Mouse (Mus musculus) cerebellum, postnatal 14 days (tissue): Measurements from ENCODE around the gene Pcdh10.

ENCODE experiments used
- DNase-seq, 2 experiments: peaks; one replicate each; pipeline ENCODE4 v3.0.0; 2021; ENCODE audit warnings: mixed read lengths in 2 of 2

Gene Pcdh10

DNA sequence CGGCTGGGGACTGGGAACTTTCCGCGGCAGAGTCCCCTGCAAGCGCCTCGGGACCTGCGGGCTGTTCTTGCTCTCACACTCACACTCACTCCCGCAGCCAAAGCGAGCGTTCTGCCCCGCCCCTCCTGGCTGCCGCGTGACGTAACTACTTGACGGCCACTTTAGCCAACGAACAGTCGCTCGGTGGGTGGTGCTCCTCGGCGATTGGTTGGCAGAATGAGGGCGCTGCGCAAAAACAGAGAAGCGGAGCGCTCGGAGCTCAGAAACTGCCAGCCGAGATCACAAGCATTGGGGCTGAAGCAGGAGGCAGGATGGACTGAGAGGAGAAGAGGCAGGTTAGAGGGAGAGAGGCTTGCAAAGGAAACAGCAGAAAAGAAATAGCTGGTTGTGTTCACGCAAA is at the start of gene Pcdh10:
Gene Pcdh10 (plus strand): TSS at position 254 of the 400 bp plus-strand sequence.
- peak; percentile 99 for DNase-seq

DNA sequence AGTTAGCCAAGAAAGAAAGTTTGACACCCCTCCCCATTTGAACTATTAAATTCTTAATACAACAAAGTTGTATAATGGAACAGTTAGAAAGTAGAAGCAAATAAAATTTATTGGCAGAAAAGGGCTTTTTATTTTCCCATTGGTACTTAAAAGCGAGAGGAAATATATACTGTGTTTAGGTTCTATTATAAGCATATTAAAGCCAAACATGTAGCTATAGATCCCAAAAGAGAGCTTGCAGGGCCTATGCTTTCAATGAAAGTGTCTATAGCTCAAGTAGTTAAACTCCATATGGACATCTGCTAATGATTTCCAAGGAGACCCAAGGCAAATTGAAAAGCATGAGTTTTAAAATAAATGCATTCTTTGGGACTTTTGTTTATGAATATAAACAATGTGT is 22.3 kb upstream of the Pcdh10 start:
- DNase-seq, result no peak

DNA sequence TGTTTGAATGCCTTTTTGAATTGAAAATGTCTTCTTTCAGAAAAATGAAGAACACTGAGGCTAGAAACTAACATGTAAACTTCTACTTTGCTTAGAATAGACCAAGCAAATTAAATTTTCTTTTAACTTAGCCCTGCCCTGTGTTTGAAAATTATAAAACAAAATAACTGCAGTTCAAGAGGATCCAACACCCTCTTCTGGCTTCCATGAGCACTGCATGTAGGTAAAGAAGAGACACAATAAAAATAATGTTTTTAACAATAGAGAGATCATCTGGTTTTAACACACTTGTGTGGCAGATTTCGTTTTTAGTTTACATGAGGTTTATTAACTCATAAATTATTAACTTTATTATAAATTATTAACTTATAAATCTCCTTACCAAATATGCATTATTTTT is 9.2 kb upstream of the Pcdh10 start:
- no peak for DNase-seq

DNA sequence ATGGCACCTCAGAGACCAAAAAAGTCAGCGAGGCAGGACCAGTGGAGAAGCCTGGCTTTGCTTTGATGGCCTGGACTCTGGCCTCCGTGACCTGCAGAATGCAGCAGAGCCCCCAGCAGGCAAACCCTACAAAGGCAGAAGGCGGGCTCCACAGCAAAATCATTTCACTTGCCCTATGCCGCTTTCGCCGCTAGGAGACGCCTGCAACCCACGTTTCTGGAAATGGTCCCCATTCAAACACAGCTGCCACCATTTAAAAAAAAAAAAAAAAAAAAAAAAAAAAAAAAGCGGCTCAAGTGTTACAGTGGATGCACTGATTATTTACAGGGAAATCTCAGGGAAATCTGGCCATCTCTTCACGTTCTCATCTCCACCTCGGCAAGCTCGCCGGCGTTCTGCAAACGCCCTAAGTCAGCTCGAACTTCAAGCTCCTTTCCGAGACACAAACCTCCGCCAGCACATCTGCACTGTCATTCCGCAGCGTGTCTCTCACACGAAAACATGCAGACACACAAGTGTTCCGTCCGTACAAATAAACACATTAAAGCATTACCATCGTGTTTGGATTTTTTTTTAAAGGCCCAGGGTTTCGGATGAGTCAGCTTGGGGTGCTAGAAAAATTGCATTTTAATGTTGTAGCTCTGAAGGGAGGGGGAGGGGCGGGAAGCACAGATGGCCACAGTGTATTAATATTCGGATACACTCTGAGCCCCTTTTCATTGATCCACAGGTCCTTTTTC is 2.3 kb upstream of the Pcdh10 start:
- peak; percentile 89 to 90 for DNase-seq

DNA sequence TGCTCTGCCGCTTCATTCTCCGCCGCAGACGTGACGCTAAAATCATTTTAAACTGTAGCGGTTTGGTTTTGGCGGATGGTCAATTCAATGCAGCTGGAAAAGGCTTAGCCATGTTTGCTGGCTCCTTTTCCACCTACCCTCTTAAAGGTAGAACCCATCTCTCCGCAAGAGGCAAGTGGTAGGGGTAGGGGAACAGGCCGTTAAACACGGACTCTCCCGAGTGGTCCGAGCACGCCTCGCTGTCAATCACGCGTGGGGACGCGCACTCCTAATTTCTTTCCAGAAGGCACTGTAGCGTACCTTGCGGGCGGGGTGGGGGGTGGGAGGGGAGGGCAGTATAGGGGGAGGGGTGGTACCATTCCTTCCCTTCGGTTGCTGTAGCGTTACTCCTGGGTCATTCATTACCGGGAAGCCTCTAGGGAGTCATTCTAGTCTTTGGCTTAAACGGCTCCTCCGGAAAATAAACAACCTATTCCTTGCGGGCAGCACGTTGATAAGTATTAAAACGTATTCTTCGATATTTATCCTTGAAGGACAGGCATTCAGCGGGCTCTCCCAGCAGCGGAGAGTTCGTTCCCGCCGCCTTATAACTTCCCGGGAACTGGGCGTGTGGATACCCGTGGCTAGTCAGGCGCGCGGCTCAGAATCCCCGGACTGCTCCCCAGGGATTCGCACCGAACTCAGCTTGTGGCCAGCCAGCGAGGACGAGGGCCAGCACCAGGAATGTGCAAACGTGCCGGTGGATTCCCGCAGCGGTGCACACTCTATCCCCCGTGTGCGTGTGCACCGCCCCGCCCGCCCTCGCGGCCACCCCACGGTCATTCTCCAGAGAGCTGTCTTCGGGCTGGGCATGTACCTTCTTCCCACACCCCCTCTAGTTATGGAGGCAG is 1.5 kb upstream of the Pcdh10 start:
- peak; percentile 54 to 58 for DNase-seq

DNA sequence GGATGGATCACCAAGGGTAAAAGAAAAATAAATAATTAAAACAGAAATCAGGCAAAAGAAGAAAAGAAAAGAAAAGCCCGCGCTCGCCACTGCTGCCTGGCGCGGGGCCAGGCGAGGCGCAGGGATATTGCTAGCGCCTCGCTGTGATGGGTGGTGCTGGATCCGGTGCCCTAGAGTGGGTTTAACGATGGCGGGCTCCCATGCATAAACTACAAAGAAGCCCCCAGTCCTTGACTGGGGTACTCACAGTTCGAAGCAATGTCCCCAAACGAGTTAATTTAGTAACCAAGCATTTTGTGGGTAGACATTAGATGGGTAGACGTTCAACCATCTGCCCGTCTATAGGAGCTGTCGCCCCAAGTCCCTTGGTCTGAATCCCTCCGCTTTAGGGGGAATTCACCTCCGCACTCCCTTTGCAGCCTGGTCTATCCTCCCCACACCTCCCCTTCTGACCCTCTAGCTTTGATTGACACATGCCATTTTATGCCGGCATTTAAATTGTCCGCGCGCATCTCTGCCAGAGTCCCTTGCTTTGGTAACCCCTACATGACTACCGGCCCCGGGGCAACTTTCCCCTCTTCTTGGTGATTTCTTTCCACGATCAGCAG is 703 bp upstream of the Pcdh10 start:
- peak; percentile 66 to 67 for DNase-seq

DNA sequence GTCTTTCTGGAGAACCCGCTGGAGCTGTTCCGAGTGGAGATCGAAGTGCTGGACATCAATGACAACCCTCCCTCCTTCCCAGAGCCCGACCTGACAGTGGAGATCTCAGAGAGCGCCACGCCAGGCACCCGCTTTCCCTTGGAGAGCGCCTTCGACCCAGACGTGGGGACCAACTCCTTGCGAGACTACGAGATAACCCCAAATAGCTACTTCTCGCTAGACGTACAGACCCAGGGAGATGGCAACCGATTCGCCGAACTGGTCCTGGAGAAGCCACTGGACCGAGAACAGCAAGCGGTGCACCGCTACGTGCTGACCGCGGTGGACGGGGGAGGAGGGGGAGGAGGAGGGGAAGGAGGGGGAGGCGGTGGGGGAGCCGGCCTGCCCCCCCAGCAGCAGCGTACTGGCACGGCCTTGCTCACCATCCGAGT is 1.4 kb downstream of the Pcdh10 start:
- peak; percentile 26 to 33 for DNase-seq

DNA sequence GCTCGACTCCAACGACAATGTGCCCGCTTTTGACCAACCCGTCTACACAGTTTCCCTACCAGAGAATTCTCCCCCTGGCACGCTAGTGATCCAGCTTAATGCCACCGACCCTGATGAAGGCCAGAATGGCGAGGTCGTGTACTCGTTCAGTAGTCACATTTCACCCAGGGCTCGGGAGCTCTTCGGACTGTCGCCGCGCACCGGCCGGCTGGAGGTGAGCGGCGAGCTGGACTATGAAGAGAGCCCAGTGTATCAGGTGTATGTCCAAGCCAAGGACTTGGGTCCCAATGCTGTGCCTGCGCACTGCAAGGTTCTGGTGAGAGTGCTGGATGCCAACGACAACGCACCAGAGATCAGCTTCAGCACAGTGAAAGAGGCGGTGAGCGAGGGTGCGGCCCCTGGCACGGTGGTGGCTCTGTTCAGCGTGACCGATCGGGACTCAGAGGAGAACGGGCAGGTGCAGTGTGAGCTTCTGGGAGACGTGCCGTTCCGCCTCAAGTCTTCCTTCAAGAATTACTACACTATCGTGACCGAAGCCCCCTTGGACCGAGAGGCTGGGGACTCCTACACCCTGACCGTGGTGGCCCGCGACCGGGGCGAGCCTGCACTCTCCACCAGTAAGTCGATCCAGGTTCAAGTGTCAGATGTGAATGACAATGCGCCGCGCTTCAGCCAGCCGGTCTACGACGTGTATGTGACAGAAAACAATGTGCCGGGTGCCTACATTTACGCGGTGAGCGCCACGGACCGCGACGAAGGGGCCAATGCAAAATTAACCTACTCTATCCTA is 2.0 kb downstream of the Pcdh10 start:
- peak; percentile 38 to 44 for DNase-seq

DNA sequence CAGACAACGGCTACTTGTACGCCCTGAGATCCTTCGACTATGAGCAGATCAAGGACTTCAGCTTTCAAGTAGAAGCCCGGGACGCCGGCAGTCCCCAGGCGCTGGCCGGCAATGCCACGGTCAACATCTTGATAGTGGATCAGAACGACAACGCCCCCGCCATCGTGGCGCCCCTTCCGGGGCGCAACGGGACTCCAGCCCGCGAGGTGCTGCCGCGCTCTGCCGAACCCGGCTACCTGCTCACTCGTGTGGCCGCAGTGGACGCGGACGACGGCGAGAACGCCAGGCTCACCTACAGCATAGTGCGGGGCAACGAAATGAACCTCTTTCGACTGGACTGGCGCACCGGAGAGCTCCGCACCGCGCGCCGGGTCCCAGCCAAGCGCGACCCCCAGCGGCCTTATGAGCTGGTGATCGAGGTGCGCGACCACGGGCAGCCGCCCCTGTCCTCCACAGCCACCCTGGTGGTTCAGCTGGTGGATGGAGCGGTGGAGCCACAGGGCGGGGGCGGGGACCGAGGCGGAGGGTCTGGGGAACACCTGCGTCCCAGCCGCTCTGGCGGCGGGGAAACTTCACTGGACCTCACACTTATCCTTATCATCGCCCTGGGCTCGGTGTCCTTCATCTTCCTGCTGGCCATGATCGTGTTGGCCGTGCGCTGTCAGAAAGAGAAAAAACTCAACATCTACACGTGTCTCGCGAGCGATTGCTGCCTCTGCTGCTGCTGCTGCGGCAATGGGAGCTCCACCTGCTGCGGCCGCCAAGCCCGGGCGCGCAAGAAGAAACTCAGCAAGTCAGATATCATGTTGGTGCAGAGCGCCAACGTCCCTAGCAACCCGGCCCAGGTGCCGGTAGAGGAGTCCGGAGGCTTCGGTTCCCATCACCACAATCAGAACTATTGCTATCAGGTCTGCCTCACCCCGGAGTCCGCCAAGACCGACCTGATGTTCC is 2.9 kb downstream of the Pcdh10 start:
- peak; percentile 32 to 41 for DNase-seq

DNA sequence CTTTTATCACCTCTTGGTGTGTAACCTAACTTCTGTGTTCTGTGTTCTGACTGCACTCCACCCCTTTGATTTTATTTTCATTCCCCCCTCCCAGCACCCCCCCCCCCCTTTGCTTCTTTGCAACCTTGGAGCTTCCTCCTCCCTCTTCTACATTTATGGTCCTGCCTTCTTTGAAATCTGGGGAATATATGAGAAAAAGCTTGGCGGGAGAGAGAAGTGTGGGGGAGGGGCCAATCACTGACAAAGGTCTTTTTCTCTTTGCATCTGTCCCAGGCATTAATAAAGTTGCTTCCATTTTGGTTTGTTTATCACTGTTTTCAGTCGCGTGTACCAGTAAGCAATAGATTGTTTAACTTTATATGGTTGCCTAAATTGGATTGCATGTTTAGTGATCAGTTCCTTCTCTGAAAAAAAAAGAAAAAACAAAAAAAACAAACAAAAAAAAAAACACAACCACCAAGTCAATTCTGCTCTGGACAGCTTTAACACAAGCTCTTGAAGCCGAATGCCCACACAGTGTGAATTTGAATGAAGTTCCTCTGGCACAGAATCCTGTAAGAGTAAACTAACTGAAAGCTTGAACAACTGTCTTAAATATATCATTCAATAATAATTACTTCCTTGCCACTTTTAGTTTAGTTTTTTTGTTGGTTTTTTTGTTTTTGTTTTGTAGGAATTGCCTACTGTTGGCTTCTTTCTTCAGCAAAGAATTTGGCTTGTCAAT is 4.0 kb downstream of the Pcdh10 start:
- no peak for DNase-seq

DNA sequence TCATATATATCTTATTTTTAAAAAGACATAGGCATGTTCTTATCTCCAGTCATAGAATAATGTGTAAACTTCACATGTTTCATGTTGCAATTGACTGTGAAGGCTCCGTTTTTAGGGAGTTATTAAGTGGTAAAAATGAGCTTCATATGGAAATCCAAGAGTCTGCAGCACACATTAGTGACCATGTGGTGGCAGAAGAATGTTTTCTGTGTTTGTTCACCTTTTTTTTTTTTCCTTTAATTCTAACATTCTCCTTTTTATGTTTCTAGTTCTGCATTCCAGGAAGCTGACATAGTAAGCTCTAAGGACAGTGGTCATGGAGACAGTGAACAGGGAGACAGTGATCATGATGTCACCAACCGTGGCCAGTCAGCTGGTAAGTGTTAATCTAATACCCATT is 5.6 kb downstream of the Pcdh10 start:
- no peak for DNase-seq

DNA sequence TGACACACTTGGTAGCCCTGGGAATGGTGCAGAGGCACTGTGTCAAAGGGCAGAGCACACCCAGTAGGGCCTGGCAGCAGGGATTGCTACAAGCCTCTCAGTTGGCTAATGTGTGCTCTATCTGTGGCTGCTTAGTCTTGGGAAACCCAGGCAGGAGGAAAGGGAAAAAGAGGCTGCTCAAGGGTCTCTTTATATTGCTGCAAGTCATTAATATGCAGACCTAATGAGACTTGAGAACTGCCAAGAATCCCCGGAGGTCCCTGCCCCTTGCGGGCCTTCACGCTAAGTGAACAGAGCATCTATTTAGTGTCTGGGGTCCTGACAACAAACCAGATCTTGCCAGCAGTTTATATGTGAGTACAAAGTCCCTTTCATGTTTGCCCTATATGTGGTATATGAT is 6.8 kb downstream of the Pcdh10 start:
- DNase-seq, result no peak

DNA sequence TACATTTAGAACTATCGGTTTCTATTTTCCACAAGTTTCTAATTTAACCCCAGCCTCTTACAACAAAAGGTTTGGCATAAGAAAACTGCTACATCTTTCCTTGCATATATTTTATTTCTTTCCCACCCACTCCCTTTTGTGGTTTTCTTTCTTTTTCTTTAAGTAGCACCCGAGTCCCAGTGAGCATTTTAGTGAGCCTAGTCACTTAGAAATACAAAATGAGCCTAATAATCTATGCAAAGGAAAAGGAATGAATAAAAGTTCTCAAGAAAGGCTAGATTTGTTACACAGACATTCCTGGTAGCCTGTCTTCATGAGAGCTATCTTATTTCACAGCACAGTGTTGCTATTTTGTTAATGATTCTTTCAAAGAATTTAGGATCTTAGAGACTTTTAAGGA is 7.3 kb downstream of the Pcdh10 start:
- DNase-seq, result no peak

DNA sequence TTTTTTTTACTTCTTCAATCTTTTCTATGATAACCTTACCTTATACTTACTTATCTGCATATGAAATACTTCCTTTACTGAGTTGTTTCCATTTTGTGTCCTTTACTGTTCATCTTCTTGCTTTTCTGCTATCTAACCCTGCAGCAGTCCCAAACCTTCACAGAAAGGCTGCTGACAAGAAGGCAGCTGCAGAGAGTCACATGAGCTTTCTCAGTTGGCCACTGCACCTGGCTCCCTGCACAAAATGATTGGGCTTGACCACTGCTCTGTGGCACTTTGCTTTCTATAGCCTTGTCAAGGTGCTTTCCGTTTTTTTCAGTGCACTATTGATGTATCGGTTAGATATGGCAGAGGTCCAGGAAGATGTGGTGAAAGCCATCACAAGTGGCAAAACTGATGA is 8.3 kb downstream of the Pcdh10 start:
- DNase-seq, result no peak

DNA sequence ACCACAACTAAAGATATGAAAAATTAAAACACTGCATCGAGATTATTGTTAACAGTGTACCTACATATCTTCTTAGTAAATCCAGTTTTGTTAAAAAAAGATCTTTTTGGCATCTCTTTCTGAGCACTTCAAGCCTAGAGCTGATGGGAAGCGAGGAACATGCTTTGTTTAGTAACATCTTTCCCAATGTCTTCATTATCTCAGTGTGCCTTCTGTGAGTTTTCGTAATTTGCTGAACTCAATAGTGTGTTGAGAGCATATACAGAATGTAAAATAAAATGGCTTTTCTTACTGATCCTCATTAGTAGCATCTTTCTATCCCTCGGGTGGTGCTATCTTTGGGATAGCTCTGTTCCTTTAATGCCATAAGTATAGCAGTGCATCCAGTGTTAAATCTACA is 18.9 kb downstream of the Pcdh10 start:
- DNase-seq, result no peak

DNA sequence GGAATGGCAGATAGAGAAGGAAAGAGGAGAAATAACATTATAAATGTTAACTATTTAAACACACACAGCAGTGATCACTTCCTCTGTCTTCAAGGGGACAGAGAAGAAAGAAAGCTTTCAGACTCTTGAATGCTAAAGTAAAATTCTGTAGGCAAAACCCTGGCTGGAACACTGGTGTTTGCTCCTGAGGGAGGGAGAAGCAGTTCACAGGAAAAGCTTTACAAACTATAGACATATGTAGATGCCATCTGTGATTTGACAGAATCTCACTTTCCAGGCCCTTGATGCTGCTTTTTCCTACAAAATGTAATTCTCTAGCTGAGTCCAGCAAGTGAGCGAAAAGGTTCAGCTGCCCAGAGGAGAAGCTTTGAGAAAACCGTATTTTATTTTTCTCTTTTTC is 25.0 kb downstream of the Pcdh10 start:
- no peak for DNase-seq

DNA sequence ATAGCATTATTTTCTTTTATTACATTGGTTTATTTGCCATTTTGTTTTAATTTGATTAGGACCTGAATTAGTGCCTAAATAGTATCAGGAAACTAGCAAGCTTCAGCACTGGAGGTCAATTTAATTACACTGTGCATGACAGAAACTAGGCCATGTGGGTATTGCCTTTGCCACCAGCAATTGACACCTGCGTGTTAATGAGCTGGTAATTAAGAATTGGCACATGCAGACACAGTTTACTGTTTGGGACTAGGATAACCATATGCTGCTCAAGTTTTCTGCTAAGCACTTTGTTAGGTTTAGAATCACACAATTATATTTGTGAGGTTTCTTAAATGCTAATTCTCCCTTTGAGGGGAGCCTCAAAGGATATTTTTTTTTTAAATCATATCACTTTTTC is 53.5 kb downstream of the Pcdh10 start:
- peak in 1 of 2 experiments; percentile 13 for DNase-seq

DNA sequence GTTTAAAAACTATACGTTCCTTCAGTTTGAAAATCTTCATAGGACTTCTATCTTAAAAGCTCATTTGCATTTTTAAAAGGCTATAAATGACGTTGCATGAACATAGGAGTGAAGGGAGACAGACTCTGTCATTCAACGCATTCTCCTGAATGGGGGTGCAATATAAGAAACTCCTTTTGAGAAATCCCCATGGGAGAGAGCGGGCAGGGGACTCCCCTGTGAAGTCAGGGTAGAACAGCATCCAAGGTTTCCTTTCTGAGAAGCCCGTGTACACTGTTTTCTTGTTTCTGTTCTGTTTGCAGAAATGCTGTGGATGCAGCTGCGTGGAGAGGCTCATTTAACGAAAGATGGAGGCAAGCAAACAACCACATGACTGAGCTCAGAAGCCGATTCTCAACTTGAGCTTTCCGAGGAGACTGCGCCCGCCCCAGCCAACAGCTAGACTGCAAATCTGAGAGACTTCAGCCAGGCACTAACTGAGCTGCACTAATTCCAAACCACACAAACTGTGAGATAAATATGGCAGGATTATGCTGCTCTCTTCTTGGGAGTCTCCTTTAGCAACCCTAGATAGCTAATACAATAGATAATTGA is 54.1 kb downstream of the Pcdh10 start:
- DNase-seq, result peak; percentile 11 to 14
